8 mouse cellular contexts compared by ENCODE assay signal in the genomic region with DNA sequence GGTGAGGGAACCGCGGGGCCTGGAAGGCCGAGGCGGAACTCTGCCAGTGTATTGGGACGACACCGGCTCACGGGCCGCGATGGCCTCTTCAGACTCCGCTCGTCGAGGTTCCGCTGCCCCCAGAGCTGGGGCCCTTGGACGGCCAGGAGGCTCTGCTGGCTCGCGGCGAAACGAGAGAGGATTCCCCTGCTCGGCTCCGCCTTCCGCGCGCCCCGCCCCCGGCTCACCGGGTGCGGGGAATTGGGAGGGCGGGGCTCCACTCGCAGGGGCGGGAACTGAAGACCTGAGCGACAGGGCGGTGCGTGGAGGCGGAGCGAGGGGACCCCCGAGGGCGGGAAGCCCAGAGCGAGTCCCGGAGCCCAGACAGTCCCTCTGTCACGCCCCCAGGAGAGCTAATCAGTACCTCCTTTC. TPM values are rescaled to one million over a fixed set of nuclear protein-coding genes. Genes with fewer than 3 reads are reported as not detected.
DNase-seq lines count a peak whose midpoint lies in the region; ATAC-seq and TF ChIP-seq lines count a peak whose summit lies in the region.

Tmem158 (minus strand) TSS at position 154 of the 411 bp plus-strand sequence.

- intact Hi-C loops in left cerebral cortex, postnatal 10 days (cut with DNase I) = loop anchor here (2.0 to 5.0 kb wide), 2 partner anchors 107 to 178 kb away; partner anchors contain the start of gene Lars2

- peak; percentile 74 for ATAC-seq in activated CD4-positive, CD25-positive, alpha-beta regulatory T cell, adult 4 months
- ATAC-seq in inflammation-experienced regulatory T-cells, adult 6 months = peak; percentile 78
- ATAC-seq in megakaryocyte progenitor cell, adult 5-6 weeks (replicated peaks; ENCODE audit: poor library complexity) = peak; percentile 95

- peak; percentile 77 for TF ChIP-seq POLR2A in cortical plate, adult 2 months (IDR thresholded peaks at IDR 0.05; ENCODE audit: extremely low read depth, insufficient read depth, low read length)

- TF ChIP-seq CTCF in cortical plate, adult 2 months (IDR thresholded peaks at IDR 0.05; ENCODE audit: extremely low read depth, insufficient read depth, low read length) = no peak

- peak within 1 kb of the TSS; percentile 98 for H3K4me3 ChIP-seq in cortical plate, adult 2 months (ENCODE audit: insufficient read depth, low read length)

- H3K27ac ChIP-seq in cortical plate, adult 2 months (ENCODE audit: insufficient read depth, low read length) = peak within 1 kb of the TSS; percentile 94

- no peaks in the 10 kb centered on the region; the same call in 1 of the 2 replicates for H3K4me1 ChIP-seq in cortical plate, adult 2 months (ENCODE audit: control insufficient read depth, insufficient read depth, low read length)

- peak; percentile 79 for DNase-seq in gastrocnemius, postnatal 25 days
- DNase-seq in left cerebral cortex, postnatal 10 days (ENCODE audit: extremely low spot score in 1 of 2, low spot score in 2 of 2) = peak; percentile 79 to 90
- DNase-seq in right cerebral cortex, postnatal 36 days (ENCODE audit: low spot score in 2 of 2) = peak; percentile 67 to 80
- no peak for DNase-seq in adipocyte (ENCODE audit: low spot score)

RNA-seq across cellular contexts. Expression of gene Tmem158, which starts in this region (rescaled TPM):
- 1 to 10 TPM in 1 of 2 experiments, under 1 TPM in 1; 0.46 to 1.2 TPM for polyA plus RNA-seq in activated CD4-positive, CD25-positive, alpha-beta regulatory T cell, adult 4 months (2017; shearing (Covaris generic))
- polyA plus RNA-seq in cortical plate, adult 2 months (2012; rRNA removed) = 44.8 and 53.4 TPM in 2 replicates
- total RNA-seq in gastrocnemius, postnatal 25 days (2021) = 1 to 10 TPM in 1 of 2 experiments, under 1 TPM in 1; 1.00 to 3.1 TPM
- under 1 TPM in 2 of 3 experiments, not detected in 1; 0.45 to 0.85 TPM for polyA plus RNA-seq in inflammation-experienced regulatory T-cells, adult 6 months (2017; shearing (Covaris generic))
- total RNA-seq in left cerebral cortex, postnatal 10 days (2021) = 10 to 100 TPM; 81.5 to 87.1 TPM
- total RNA-seq in megakaryocyte progenitor cell, adult 5-6 weeks (2015) = 0.54 and 0.62 TPM in 2 replicates
- 0.47 and 0.54 TPM in 2 replicates for total RNA-seq in megakaryocyte progenitor cell, adult 5-6 weeks (2017)

Comparison
In these comparisons a context has a peak if more than half of its experiments do, and no peak if none do; other contexts are left out.
1. RNA of gene Tmem158 (total RNA-seq): 81.5 to 87.1 TPM in left cerebral cortex, postnatal 10 days; 1.00 to 3.1 TPM in gastrocnemius, postnatal 25 days and 0.47 to 0.62 TPM in megakaryocyte progenitor cell, adult 5-6 weeks; every median in the first group is over 10 times any median in the second.
2. RNA of gene Tmem158 (polyA plus RNA-seq): 44.8 to 53.4 TPM in cortical plate, adult 2 months; 0.46 to 1.2 TPM in activated CD4-positive, CD25-positive, alpha-beta regulatory T cell, adult 4 months and 0.45 to 0.85 TPM in inflammation-experienced regulatory T-cells, adult 6 months; every median in the first group is over 10 times any median in the second.
3. Peak in ATAC-seq in inflammation-experienced regulatory T-cells, adult 6 months; RNA of the gene not detected or under 1 TPM.
4. Peak in ATAC-seq in megakaryocyte progenitor cell, adult 5-6 weeks; RNA of the gene not detected or under 1 TPM.
5. Peak in every context shown above with its lines, with median percentiles within 50 percentile points of each other: ATAC-seq.